Mouse (Mus musculus): Measurements from ENCODE around the gene Tars2. TPM values are rescaled to one million over a fixed set of nuclear protein-coding genes. Genes with fewer than 3 reads are reported as not detected.
"Not testable (repeated sequence)": the region's sequence is repeated elsewhere in the genome, so short reads cannot be mapped to it uniquely, and the experiment has no call there.

Gene Tars2
- 58.8 and 69.9 TPM in 2 replicates for polyA plus RNA-seq (2016; fragmentation: Nextera tagmentation; extraction: Ambion mirVana)

DNA sequence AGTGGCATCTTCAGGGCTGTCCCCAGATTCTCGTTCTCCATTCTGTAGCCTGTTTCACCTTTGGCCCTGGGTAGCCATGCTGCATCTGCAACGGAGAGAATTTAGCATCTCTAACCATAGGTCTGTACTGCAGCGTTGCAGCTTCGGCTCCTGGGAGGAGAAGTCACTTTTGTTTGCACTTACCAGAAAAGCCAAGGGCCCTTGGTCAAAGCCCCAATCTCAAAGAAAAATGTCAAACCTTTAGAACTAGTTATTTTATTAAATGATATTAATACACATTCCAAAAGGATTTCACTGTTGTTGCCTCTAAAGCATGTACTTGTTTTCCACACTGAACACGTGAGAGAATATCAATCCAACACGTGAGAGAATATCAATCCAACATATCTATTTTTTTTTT lies at the start of gene Tars2:
TSS of gene Tars2 (minus strand) at position 101 of the 400 bp plus-strand sequence.
- DNase-seq (ENCODE audit: low spot score) = no peak
- Histone ChIP-seq H3K27ac (no peak within 1 kb of the TSS), H3K4me1 (replicated peaks) (peaks cover 18% of the 10 kb centered on the region; the same call in 1 of the 2 replicates), H3K9me3 (no peaks in the 10 kb centered on the region), H3K36me3 (peaks cover 24% of the 10 kb centered on the region), H3K4me3 (no peak within 1 kb of the TSS), H3K27me3 (ENCODE audit: insufficient read depth, poor library complexity, severe bottlenecking) (no peaks in the 10 kb centered on the region)
- 85% methylated on average over 6 of the region's 6 CpGs for WGBS

- DNase-seq (ENCODE audit: low spot score) = no peak
- H3K4me3 ChIP-seq = no peak overlapping the region
- peaks cover 45% of the 10 kb centered on the region for H3K36me3 ChIP-seq
- WGBS = 76% methylated on average over 2 of the region's 2 CpGs
- no peak overlapping the region for H3K27ac ChIP-seq
- no peaks in the 10 kb centered on the region for H3K9me3 ChIP-seq
- H3K27me3 ChIP-seq (ENCODE audit: insufficient read depth, poor library complexity, severe bottlenecking) = no peaks in the 10 kb centered on the region
- H3K4me1 ChIP-seq (replicated peaks) = no peaks in the 10 kb centered on the region
These were observed 48.4 kb upstream of the Tars2 start for GRCm38 (mm10) chr3:95808384-95808783.

GRCm38 (mm10) chr3:95807630-95808029 lies 47.6 kb upstream of the Tars2 start:
- H3K27me3 ChIP-seq (ENCODE audit: insufficient read depth, poor library complexity, severe bottlenecking); H3K9me3 ChIP-seq; H3K27ac ChIP-seq; DNase-seq (ENCODE audit: low spot score); H3K4me3 ChIP-seq; H3K4me1 ChIP-seq (replicated peaks): not testable (repeated sequence)
- 85% methylated on average over 6 of the region's 6 CpGs for WGBS
- H3K36me3 ChIP-seq = peaks cover 52% of the 10 kb centered on the region

DNA sequence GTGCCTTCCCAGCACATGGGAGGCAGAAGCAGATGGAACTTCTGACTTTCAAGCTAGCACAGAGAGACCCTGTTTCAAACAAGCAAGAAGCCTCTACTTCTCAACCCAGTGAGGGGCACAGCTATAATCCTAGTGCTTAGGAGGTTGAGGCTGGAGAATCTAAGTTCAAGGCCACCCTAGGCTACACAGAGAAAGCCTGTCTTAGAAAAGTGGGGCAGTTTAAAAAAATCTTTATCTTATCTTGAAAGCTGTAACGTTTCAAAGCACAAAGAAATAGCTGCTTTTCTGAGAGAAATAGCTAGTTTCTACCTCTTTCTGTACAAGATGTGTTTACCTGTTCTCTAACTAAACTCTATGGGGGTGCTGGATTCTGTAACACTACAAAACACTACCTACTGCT lies 46.7 kb upstream of the Tars2 start:
- 88% methylated on average over 1 of the region's 1 CpGs for WGBS
- Histone ChIP-seq H3K4me3 (no peak overlapping the region), H3K4me1 (replicated peaks) (no peaks in the 10 kb centered on the region), H3K27ac (no peak overlapping the region), H3K36me3 (peaks cover 52% of the 10 kb centered on the region), H3K9me3 (no peaks in the 10 kb centered on the region), H3K27me3 (ENCODE audit: insufficient read depth, poor library complexity, severe bottlenecking) (no peaks in the 10 kb centered on the region)
- no peak for DNase-seq (ENCODE audit: low spot score)

DNA sequence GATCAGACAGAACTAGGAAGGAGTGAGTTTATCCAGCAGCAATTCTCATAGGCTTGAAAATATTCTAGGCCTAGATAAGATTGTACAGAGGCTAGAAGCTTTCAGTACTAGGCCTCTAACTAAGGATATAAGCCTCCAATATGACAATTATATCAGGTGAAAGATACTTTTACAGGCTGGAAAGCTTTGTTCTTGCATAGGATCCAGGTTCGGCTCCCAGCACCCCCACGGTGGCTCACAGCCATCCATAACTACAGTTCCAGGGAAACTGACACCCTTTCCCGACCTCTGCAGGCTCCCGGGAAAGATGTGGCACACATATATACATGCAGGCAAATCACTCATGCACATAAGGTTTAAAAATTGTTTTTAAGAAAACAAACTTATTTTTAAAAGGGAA lies 43.8 kb upstream of the Tars2 start:
- H3K36me3 ChIP-seq = peaks cover 48% of the 10 kb centered on the region

DNA sequence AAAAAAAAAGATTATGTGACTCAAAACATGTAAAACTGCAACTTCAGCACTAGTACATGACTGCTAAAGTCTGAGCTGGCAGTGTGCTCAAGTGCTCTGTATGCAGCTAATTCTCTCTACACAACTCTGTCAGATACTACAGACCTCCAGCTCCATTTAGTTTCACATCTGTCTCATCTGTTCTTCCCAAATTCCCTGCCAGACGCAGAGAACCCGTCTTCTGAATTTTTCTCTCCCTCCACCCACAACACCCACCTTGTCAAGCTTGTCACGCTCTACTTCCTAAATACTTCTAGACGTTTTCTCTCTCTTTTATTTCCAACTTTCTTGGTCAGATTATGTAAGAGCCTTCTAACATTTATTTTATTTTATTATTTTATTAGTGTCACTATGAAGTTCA lies 38.8 kb upstream of the Tars2 start:
- no peak for DNase-seq (ENCODE audit: low spot score)
- H3K27me3 ChIP-seq (ENCODE audit: insufficient read depth, poor library complexity, severe bottlenecking) = no peaks in the 10 kb centered on the region
- H3K4me1 ChIP-seq (replicated peaks) = no peaks in the 10 kb centered on the region
- peaks cover 24% of the 10 kb centered on the region for H3K36me3 ChIP-seq
- no peaks in the 10 kb centered on the region for H3K9me3 ChIP-seq
- WGBS = 88% methylated on average over 4 of the region's 4 CpGs
- no peak overlapping the region for H3K27ac ChIP-seq
- H3K4me3 ChIP-seq = no peak overlapping the region

More for the DNA sequence above, 43.8 kb upstream of the Tars2 start:
- no peak for DNase-seq (ENCODE audit: low spot score)
- Histone ChIP-seq H3K9me3 (no peaks in the 10 kb centered on the region), H3K27me3 (ENCODE audit: insufficient read depth, poor library complexity, severe bottlenecking) (no peaks in the 10 kb centered on the region), H3K4me3 (no peak overlapping the region), H3K4me1 (replicated peaks) (no peaks in the 10 kb centered on the region), H3K27ac (no peak overlapping the region)
- WGBS = 96% methylated on average over 4 of the region's 4 CpGs

GRCm38 (mm10) chr3:95794299-95794698 lies 34.3 kb upstream of the Tars2 start:
- Histone ChIP-seq H3K27ac (no peak overlapping the region), H3K4me3 (no peak overlapping the region), H3K9me3 (no peaks in the 10 kb centered on the region), H3K27me3 (ENCODE audit: insufficient read depth, poor library complexity, severe bottlenecking) (no peaks in the 10 kb centered on the region), H3K36me3 (peaks cover under 1% of the 10 kb centered on the region), H3K4me1 (replicated peaks) (no peaks in the 10 kb centered on the region)
- 85% methylated on average over 1 of the region's 1 CpGs for WGBS
- DNase-seq (ENCODE audit: low spot score) = no peak

- peaks cover 5% of the 10 kb centered on the region for H3K36me3 ChIP-seq
- no peaks in the 10 kb centered on the region for H3K4me1 ChIP-seq (replicated peaks)
- no peaks in the 10 kb centered on the region for H3K9me3 ChIP-seq
- 76% methylated on average over 2 of the region's 2 CpGs for WGBS
- H3K27me3 ChIP-seq (ENCODE audit: insufficient read depth, poor library complexity, severe bottlenecking) = no peaks in the 10 kb centered on the region
- no peak overlapping the region for H3K4me3 ChIP-seq
- no peak overlapping the region for H3K27ac ChIP-seq
- DNase-seq (ENCODE audit: low spot score) = no peak
These were observed 33.7 kb upstream of the Tars2 start for GRCm38 (mm10) chr3:95793662-95794061.

DNA sequence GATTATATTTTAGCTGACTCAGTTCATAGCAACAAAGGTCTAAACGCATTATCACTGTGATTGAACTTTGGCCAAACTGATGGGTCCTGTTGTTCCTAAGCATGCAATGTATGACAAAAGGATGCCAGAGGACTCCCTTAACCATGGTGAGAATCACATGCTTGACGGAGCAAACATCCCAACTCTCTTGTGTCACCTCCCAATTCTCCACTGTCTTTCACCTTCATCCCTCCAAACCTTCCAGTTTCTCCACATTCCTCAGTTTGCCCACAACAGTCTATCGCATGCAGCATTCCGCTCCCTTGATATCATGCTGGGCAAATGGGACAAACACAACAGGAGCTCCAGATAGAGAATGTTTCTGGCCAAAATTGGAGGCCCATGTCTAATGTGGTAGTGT lies 25.5 kb upstream of the Tars2 start:
- peaks cover 84% of the 10 kb centered on the region for H3K36me3 ChIP-seq
- H3K4me3 ChIP-seq = no peak overlapping the region
- WGBS = 88% methylated on average over 4 of the region's 4 CpGs

DNA sequence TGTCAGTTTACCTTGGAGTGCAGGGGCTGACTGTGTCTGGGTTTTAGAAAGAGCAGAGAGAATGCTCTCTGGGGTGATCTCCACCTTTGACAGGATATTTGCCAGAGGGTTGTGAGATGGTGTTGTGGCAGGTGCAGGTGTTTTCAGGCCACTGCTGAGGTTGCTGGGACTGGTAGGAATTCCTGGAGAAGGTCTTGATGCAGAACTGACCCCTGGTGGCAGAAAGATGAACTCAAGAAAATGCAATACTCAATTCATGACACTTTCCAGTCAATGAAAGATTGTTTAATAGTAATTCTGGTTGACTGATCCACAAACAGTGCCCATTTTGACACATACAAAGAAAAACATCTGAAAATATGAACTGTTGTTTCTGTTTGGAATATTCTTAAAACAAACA lies 12.0 kb upstream of the Tars2 start:
- no peaks in the 10 kb centered on the region for H3K27me3 ChIP-seq (ENCODE audit: insufficient read depth, poor library complexity, severe bottlenecking)
- no peak overlapping the region for H3K4me3 ChIP-seq
- DNase-seq (ENCODE audit: low spot score) = no peak
- H3K27ac ChIP-seq = no peak overlapping the region
- H3K4me1 ChIP-seq (replicated peaks) = no peaks in the 10 kb centered on the region
- peaks cover 99% of the 10 kb centered on the region for H3K36me3 ChIP-seq
- H3K9me3 ChIP-seq = no peaks in the 10 kb centered on the region

More for the DNA sequence above, 25.5 kb upstream of the Tars2 start:
- no peak for DNase-seq (ENCODE audit: low spot score)
- H3K27me3 ChIP-seq (ENCODE audit: insufficient read depth, poor library complexity, severe bottlenecking) = no peaks in the 10 kb centered on the region
- H3K4me1 ChIP-seq (replicated peaks) = no peaks in the 10 kb centered on the region
- no peaks in the 10 kb centered on the region for H3K9me3 ChIP-seq
- no peak overlapping the region for H3K27ac ChIP-seq

GRCm38 (mm10) chr3:95765534-95765933 lies 5.5 kb upstream of the Tars2 start:
- DNase-seq (ENCODE audit: low spot score) = no peak
- H3K4me1 ChIP-seq (replicated peaks) = peaks cover 13% of the 10 kb centered on the region; the same call in 1 of the 2 replicates
- H3K9me3 ChIP-seq = no peaks in the 10 kb centered on the region
- no peak overlapping the region for H3K4me3 ChIP-seq
- no peaks in the 10 kb centered on the region for H3K27me3 ChIP-seq (ENCODE audit: insufficient read depth, poor library complexity, severe bottlenecking)
- peaks cover 74% of the 10 kb centered on the region for H3K36me3 ChIP-seq
- 94% methylated on average over 10 of the region's 10 CpGs for WGBS
- no peak overlapping the region for H3K27ac ChIP-seq

DNA sequence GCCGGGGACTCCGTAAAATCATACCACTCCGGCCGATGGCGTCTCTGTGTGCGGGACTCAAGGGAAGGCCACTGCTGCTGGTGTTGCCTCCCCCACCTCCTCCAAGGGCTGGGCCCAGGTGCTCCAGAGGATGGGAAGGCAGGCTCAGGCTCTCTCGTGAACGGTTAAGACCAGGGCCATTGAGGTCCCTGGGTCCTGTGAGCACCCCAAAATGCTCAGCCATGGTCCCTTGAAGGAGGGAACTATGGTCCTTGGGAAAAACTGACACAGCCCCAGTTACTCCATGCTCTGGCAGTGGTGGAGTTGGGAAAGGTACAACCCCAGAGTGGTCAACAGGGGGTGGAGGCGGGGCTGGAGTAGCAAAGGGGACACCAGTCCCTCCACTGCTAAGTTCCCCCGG lies 3.8 kb upstream of the Tars2 start:
- Histone ChIP-seq H3K4me3 (no peak overlapping the region), H3K27ac (0 out of 2 replicates have a peak overlapping the region, but pooled peaks have one; percentile 31), H3K9me3 (no peaks in the 10 kb centered on the region), H3K27me3 (ENCODE audit: insufficient read depth, poor library complexity, severe bottlenecking) (no peaks in the 10 kb centered on the region), H3K4me1 (replicated peaks) (peaks cover 13% of the 10 kb centered on the region; the same call in 1 of the 2 replicates), H3K36me3 (peaks cover 61% of the 10 kb centered on the region)
- WGBS = 70% methylated on average over 10 of the region's 10 CpGs
- no peak for DNase-seq (ENCODE audit: low spot score)

GRCm38 (mm10) chr3:95762961-95763360 lies 3.0 kb upstream of the Tars2 start:
- Histone ChIP-seq H3K27ac (no peak overlapping the region), H3K27me3 (ENCODE audit: insufficient read depth, poor library complexity, severe bottlenecking) (no peaks in the 10 kb centered on the region), H3K4me1 (replicated peaks) (peaks cover 13% of the 10 kb centered on the region; the same call in 1 of the 2 replicates), H3K9me3 (no peaks in the 10 kb centered on the region), H3K4me3 (no peak overlapping the region), H3K36me3 (peaks cover 52% of the 10 kb centered on the region)
- DNase-seq (ENCODE audit: low spot score) = no peak
- WGBS = 52% methylated on average over 6 of the region's 6 CpGs

- no peaks in the 10 kb centered on the region for H3K27me3 ChIP-seq (ENCODE audit: insufficient read depth, poor library complexity, severe bottlenecking)
- no peaks in the 10 kb centered on the region for H3K9me3 ChIP-seq
- no peak for DNase-seq (ENCODE audit: low spot score)
- peaks cover 13% of the 10 kb centered on the region; the same call in 1 of the 2 replicates for H3K4me1 ChIP-seq (replicated peaks)
- no peak overlapping the region for H3K4me3 ChIP-seq
- peaks cover 41% of the 10 kb centered on the region for H3K36me3 ChIP-seq
- 0 out of 2 replicates have a peak overlapping the region, but pooled peaks have one; percentile 23 for H3K27ac ChIP-seq
- WGBS = 66% methylated on average over 4 of the region's 4 CpGs
These were observed 1.8 kb upstream of the Tars2 start for GRCm38 (mm10) chr3:95761771-95762170.
